Mouse (Mus musculus) cerebellum, postnatal 4 days (tissue): ENCODE results near the gene Ostm1.

Experiments used
- DNase-seq, 2 experiments: peaks; one replicate each; pipeline ENCODE4 v3.0.0; 2022; ENCODE audit warnings: low spot score in 2 of 2, mixed read lengths in 1 of 2

Gene Ostm1

GRCm38 (mm10) chr10:42680582-42681001 is 97.0 kb downstream of the Ostm1 start:
- no peak for DNase-seq

DNA sequence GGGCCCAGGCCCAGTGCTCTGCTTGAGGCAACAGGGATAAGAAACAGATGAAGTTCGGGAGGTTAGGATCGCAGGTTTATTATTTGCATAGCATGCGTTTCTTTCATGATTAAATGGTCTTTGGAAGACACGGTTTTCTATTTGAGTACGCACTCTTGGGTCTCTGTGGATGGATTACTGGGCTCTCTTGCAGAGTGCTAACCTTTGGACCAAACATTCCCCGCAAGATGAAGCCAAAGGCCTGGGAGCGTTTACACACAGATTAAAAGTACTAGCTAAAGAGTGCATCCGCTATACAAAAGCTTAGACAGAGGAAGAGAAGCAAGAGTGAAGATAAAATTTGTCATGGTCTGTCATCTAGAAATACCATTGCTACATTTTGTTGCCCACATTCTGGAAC is 98.8 kb downstream of the Ostm1 start:
- DNase-seq = no peak

GRCm38 (mm10) chr10:42687873-42688272 is 104.3 kb downstream of the Ostm1 start:
- DNase-seq = no peak

DNA sequence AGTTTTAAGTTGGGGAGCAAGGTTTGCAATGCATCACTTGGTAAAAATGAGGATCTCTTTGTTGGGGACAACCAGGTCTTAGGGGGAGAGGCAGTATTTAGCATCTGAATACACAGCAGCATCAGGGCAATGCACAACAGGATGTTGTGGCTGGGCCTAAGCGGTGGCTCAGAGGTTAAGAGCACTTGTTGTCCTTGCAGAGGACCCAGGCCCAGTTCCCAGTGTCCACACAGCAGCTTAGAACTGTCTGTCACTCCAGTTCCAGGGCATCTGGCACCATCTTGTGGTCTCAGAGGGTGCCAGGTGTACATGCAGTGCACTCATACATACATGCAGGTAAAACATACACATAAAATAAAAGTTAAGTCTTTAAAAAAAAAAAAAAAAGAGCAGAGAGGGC is 106.1 kb downstream of the Ostm1 start:
- no peak for DNase-seq

GRCm38 (mm10) chr10:42690233-42691028 is 106.8 kb downstream of the Ostm1 start:
- no peak for DNase-seq

- DNase-seq = no peak
These were observed 107.4 kb downstream of the Ostm1 start for GRCm38 (mm10) chr10:42691051-42691450.

GRCm38 (mm10) chr10:42692095-42692494 is 108.5 kb downstream of the Ostm1 start:
- no peak for DNase-seq

GRCm38 (mm10) chr10:42692794-42693193 is 109.2 kb downstream of the Ostm1 start:
- DNase-seq = no peak

DNA sequence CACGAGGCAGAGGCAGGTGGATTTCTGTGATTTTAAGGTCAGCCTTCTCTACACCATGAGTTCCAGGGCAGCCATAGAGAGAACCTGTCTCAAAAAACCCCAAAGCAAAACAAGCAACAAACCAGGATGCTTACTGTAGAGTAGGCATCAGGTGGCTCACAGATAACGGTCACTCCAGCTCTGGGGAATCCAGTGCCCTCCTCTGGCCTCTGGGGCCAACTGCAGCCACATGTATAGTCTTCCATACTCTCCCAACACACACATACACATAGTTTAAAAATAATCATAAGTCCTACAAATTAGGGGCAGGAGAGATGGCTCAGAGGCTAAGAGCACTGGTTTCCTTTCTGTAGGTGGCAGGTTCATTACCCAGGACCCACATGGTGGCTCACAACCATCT is 109.9 kb downstream of the Ostm1 start:
- DNase-seq = no peak

- DNase-seq = no peak
These were observed 112.7 kb downstream of the Ostm1 start for GRCm38 (mm10) chr10:42696361-42696760.

DNA sequence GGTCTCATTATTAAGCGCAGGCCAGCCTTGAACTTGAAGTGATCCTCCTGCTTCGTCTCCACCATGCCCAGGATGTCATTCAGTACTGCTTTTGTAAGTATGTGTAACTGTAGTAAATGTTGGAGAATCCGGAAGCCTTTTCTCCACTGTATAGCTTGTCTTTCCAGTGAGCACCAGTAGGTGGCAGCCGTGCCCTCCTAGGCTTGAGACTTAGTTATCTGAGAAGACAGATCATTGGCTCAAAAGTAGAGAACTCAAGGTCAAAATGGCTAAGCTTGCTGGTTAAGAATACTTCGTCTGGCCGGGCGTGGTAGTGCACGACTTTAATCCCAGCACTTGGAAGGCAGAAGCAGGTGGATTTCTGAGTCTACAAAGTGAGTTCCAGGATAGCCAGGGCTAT is 113.4 kb downstream of the Ostm1 start:
- peak; percentile 46 to 59 for DNase-seq

GRCm38 (mm10) chr10:42698375-42698774 is 114.8 kb downstream of the Ostm1 start:
- DNase-seq = no peak

- no peak for DNase-seq
These were observed 115.4 kb downstream of the Ostm1 start for GRCm38 (mm10) chr10:42698994-42699393.

DNA sequence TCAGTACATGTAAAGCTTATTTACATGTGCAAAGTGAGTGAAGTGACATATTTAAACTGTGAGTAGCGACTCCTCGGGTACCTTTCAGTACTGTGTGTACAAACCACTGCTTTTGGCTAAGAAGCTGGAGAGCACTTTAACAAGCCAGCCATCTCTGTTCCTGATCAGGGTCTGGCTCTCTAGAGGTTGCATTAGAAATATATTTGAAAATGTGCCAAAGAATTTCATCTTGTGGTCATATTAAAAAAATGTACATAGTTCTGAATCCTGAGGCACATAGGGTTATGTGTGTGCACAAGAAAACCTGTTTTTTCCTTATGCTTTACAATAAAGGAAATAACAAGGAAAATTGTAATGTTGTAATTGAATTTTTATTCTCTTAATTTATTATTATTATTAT is 118.5 kb downstream of the Ostm1 start:
- DNase-seq = no peak

- DNase-seq = no peak
These were observed 131.1 kb downstream of the Ostm1 start for GRCm38 (mm10) chr10:42714676-42715075.

DNA sequence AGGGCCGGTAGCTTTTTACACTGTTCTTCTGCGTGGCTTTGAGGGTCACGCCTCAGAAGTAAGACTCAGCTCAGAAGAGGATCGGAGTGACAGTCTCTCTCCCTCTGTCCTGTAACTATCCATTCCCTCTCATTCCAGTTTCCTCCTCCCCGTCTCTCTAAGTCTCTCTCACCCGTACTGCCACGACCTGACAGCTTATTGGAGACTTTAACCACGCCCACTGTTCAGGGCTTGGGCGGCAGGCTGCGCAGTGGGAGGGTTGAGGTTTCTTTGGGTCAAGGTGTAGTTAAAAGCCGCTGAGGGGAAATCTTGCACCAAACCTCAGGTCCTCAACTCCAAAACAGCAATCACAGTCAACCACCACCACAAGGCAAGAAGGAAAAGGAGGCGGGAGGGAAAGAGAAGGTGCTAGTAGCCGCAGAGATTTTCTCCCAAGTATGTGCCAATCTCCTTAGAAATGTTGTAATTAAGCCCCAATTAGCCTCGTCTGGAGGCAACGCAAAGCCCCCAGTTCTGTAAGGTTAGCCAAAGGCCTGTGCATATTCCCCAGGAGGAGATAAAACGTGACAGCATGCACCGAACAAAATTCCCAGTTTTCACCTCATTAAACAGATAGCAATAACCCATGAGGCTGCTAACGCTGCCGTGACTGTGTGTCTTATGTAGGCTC is 131.9 kb downstream of the Ostm1 start:
- no peak for DNase-seq

- DNase-seq = no peak
These were observed 138.5 kb downstream of the Ostm1 start for GRCm38 (mm10) chr10:42722116-42722515.

DNA sequence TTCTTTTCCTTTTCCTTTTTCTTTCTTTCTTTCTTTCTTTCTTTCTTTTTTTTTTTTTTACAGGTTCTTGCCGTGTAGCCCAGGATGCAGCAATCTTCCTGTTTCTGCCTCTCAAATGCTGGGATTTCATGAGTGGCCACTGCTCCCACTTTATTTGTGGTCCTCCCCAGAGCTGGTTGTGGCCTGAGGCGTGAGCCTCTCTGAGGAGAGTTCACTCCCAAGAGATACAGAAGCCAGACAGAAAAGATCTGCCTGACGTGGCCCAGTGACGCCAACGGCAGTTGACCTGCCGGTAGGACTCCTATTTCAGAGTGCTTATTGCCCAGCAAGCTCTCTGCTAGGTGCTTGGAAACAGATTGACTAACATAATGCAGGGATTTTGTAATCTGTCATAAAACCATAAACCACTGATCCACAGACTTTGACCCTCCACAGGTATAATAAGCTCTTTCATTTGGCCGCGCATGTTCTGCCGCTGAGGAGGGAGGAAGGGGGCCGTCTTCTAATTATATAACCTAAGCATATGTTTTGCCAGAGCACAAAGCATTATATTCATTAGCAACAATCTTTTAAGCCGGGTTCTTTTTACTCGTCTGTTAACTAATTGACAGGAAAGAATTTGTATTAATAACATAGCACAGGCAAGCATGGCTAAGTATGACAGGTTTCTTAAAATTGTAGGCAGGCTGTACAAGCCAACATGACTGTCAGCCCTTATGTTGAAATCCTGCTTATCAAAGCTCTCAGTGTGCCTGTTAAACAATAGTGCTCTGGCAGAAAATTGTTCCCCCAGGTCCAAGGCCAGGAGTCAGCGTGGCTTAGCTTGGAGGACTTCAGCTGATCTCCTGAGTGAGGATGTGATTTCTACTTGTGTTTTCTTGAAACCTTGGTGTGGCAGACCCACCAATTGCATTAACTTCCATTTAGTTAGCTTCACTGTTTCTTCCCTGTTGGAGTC is 139.9 kb downstream of the Ostm1 start:
- DNase-seq = no peak

GRCm38 (mm10) chr10:42729607-42730006 is 146.0 kb downstream of the Ostm1 start:
- no peak for DNase-seq

GRCm38 (mm10) chr10:42734546-42735060 is 151.0 kb downstream of the Ostm1 start:
- DNase-seq = peak in 1 of 2 experiments; percentile 26

DNA sequence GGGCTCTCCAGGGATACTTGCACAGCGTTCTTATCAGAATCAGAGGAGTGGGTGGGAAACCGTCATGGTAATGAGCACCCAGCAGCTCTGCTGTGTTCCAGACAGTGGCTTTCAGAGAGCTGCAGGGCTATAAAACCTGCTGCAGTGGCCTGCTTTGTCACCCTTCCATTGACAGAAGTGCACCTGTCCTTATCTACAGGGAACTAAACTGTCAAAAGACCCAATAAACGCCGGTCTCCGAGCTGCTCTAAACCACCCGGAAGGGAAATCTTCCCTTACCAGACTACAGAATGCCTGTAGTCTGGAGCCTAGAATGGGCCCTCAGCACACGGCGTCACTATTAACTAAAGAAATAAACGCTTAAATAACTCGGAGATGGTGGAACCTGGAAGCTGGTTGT is 168.2 kb downstream of the Ostm1 start:
- DNase-seq = no peak
